Comparison of ENCODE assay signal across 10 mouse cellular contexts in the genomic region with DNA sequence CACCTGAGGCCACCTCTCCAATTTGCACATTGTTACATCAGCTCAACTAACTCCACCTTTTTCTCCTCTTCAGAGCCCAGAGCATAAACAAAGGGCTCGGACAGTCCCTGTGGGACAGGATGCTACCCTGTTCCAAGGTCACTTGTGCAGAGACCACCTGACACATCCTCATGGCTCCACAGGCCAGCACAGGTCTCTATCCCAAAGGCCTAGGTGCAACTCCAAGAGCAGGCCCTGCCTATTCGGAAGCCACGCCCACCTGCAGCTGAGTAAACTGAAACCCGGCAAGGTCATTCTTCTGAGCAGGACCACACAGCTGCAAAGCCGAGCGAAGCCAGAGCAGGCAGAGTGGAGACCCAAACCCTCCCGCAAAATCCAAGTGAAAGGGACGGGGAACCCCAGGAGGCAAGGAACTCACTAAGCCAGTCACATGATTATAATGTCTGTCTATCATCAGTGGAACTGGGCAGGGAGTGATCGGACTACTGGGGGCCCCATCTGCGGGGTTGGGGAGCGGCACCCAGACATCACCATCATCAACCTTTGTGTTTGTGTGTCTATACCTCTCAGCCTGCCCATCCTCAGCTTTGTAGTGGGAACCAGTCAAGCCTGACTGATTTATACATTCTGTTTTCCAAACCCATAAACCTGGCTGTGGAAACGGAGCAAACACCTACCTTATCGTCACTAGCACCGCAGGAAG.
DNase-seq lines count a peak whose midpoint lies in the region; ATAC-seq and TF ChIP-seq lines count a peak whose summit lies in the region.
"Had no signal": no experiment of that assay in that cellular context is flagged by ENCODE, and none has a peak within 500 bp of the region (broad histone marks: within the 10 kb centered on the region; RNA-seq: fewer than 3 reads in every experiment).

No protein-coding gene starts in this region.

- peak; percentile 94 for ATAC-seq in kidney, embryonic 16.5 days (ENCODE audit: low FRiP score, low TSS enrichment)
- ATAC-seq: Patski had no signal

- H3K27ac ChIP-seq in kidney, embryonic 16.5 days (ENCODE audit: low read length), result no peak overlapping the region
- no peak overlapping the region for H3K27ac ChIP-seq in gastrocnemius, adult 2 months
- H3K27ac ChIP-seq: embryonic facial prominence, embryonic 13.5 days had no signal

- intact Hi-C loops in gastrocnemius, adult 2 months (cut with DNase I), result no loop called here

- H3K4me3 ChIP-seq in kidney, embryonic 16.5 days (ENCODE audit: low read length), result 0 out of 2 replicates have a peak overlapping the region, but pooled peaks have one; percentile 13
- H3K4me3 ChIP-seq in gastrocnemius, adult 2 months, result no peak overlapping the region
- H3K4me3 ChIP-seq: embryonic facial prominence, embryonic 13.5 days had no signal

- H3K4me1 ChIP-seq in kidney, embryonic 16.5 days (ENCODE audit: insufficient read depth, low read length), result peaks cover 8% of the 10 kb centered on the region

- 12% methylated on average over 14 of the region's 14 CpGs for WGBS in kidney, embryonic 16.5 days

- no peaks in the 10 kb centered on the region for H3K27me3 ChIP-seq in kidney, embryonic 16.5 days (ENCODE audit: insufficient read depth, low read length)
- H3K27me3 ChIP-seq: embryonic facial prominence, embryonic 13.5 days; Patski had no signal

- TF ChIP-seq CTCF in gastrocnemius, adult 2 months (IDR thresholded peaks at IDR 0.05), result no peak

- H3K9me3 ChIP-seq in kidney, embryonic 16.5 days (ENCODE audit: low read length), result no peaks in the 10 kb centered on the region
- H3K9me3 ChIP-seq: embryonic facial prominence, embryonic 13.5 days had no signal

- 0 out of 2 replicates have a peak overlapping the region, but pooled peaks have one; percentile 29 for H3K9ac ChIP-seq in kidney, embryonic 16.5 days (replicated peaks; ENCODE audit: low read length)
- H3K9ac ChIP-seq: embryonic facial prominence, embryonic 13.5 days had no signal

- H3K4me2 ChIP-seq in kidney, embryonic 16.5 days (replicated peaks; ENCODE audit: low read depth, low read length), result peak overlapping the region; percentile 41
- H3K4me2 ChIP-seq: embryonic facial prominence, embryonic 13.5 days had no signal

- no peaks in the 10 kb centered on the region for H3K36me3 ChIP-seq in kidney, embryonic 16.5 days (ENCODE audit: insufficient read depth, low read length)
- H3K36me3 ChIP-seq: embryonic facial prominence, embryonic 13.5 days had no signal

- peak; percentile 36 to 45 for DNase-seq in lung, adult 18-20 months
- DNase-seq in lung, postnatal 4 days, result no peak
- peak; percentile 80 for DNase-seq in embryo, embryonic 10 days (ENCODE audit: low spot score)
- DNase-seq in mesoderm, embryonic 11.5 days (ENCODE audit: low read depth, low spot score), result peak; percentile 49
- no peak for DNase-seq in thymus, postnatal 14 days
- DNase-seq in gastrocnemius, adult 2 months, result no peak
- DNase-seq in natural killer cell, adult 2 months (ENCODE audit: low spot score in 2 of 2), result no peak

Comparison
In these comparisons a context has a peak if more than half of its experiments do, and no peak if none do; other contexts are left out.
1. DNase-seq: peak in lung, adult 18-20 months (2 of 2), embryo, embryonic 10 days (single experiment) and mesoderm, embryonic 11.5 days (single experiment); none in lung, postnatal 4 days (0 of 2), thymus, postnatal 14 days (single experiment), gastrocnemius, adult 2 months (single experiment) and natural killer cell, adult 2 months (0 of 2).